Mouse (Mus musculus) liver, adult 2 months (tissue): ENCODE results near the gene Aldh18a1. TPM values are rescaled to one million over a fixed set of nuclear protein-coding genes. Genes with fewer than 3 reads are reported as not detected.

Experiments used
- DNase-seq: peaks from one replicate; pipeline ENCODE4 v3.0.0-alpha.2; 2011; ENCODE audit warnings: low read depth, low spot score; ENCODE audit errors: extremely low read depth
- H3K27ac ChIP-seq: fragments of 200-500 bp; replicated peaks from 2 replicates; pipeline ENCODE4 v1.5.1; 2012; ENCODE audit warnings: low read depth, mild to moderate bottlenecking, control low read depth, inconsistent platforms, low read length; ENCODE audit not compliant: insufficient read depth
- H3K27me3 ChIP-seq: fragments of 200-500 bp; 2 replicates; pipeline ENCODE4 v1.6.1; 2012; ENCODE audit warnings: mild to moderate bottlenecking, moderate library complexity, low read length, inconsistent platforms; ENCODE audit not compliant: control insufficient read depth, insufficient read depth
- H3K36me3 ChIP-seq: fragments of 200-500 bp; 2 replicates; pipeline ENCODE4 v1.6.1; 2012; ENCODE audit warnings: low read length, inconsistent platforms; ENCODE audit not compliant: control insufficient read depth, insufficient read depth
- H3K4me1 ChIP-seq: fragments of 200-500 bp; 2 replicates; pipeline ENCODE4 v1.6.1; 2011; ENCODE audit warnings: low read length; ENCODE audit not compliant: control insufficient read depth, insufficient read depth
- H3K4me3 ChIP-seq: fragments of 200-500 bp; 2 replicates; pipeline ENCODE4 v1.5.1; 2011; ENCODE audit warnings: low read depth, mild to moderate bottlenecking, control low read depth, low read length, moderate library complexity; ENCODE audit not compliant: insufficient read depth
- H3K79me2 ChIP-seq: fragments of 200-500 bp; 2 replicates; pipeline ENCODE4 v1.6.1; 2012; ENCODE audit warnings: inconsistent platforms, mild to moderate bottlenecking, low read length, moderate library complexity; ENCODE audit not compliant: control insufficient read depth, insufficient read depth
- H3K9ac ChIP-seq: fragments of 200-500 bp; 2 replicates; pipeline ENCODE4 v1.6.1; 2012; ENCODE audit warnings: low read depth, mild to moderate bottlenecking, control low read depth, inconsistent platforms, low read length
- CTCF ChIP-seq: fragments of 200-500 bp; IDR thresholded peaks from 2 replicates; pipeline ENCODE4 v1.5.1; 2011; ENCODE audit warnings: low read depth, low read length, control low read depth
- POLR2A ChIP-seq: fragments of 200-500 bp; IDR thresholded peaks from 2 replicates; pipeline ENCODE4 v1.6.1; 2011; ENCODE audit warnings: low read length, control low read depth; ENCODE audit not compliant: insufficient read depth; ENCODE audit errors: extremely low read depth
- WGBS: fragments of 180-500 bp; shearing (Covaris S2); methylation state at CpG from one replicate; pipeline ENCODE4 v1.1.7; 2018; 5-methylcytosine and 5-hydroxymethylcytosine counted together
- polyA plus RNA-seq: library from polyadenylated mRNA; depleted of rRNA; stranded (reverse); fragments of >200 nt; gene quantifications from 2 replicates; pipeline ENCODE4 v1.2.3, GENCODE M21; 2012
- total RNA-seq: library from RNA; depleted of rRNA; stranded (reverse); fragments of >200 nt; gene quantifications from 2 replicates; pipeline ENCODE4 v1.2.3, GENCODE M21; 2014

Aldh18a1 gene
- total and polyA plus RNA-seq, 2 experiments: 1.1 to 1.2 TPM

GRCm38 (mm10) chr19:40553014-40553789 is 35.1 kb downstream of the Aldh18a1 start:
- Histone ChIP-seq H3K27ac (no peak overlapping the region), H3K9ac (no peak overlapping the region), H3K4me1 (no peaks in the 10 kb centered on the region), H3K36me3 (no peaks in the 10 kb centered on the region), H3K4me3 (no peak overlapping the region), H3K79me2 (no peaks in the 10 kb centered on the region), H3K27me3 (no peaks in the 10 kb centered on the region)
- TF ChIP-seq CTCF: no peak
- TF ChIP-seq POLR2A: no peak
- WGBS: 91% methylated on average over 14 of the region's 14 CpGs
- DNase-seq: no peak

GRCm38 (mm10) chr19:40549516-40550135 is 38.6 kb downstream of the Aldh18a1 start:
- no peak for TF ChIP-seq CTCF
- no peak for TF ChIP-seq POLR2A
- no peaks in the 10 kb centered on the region for H3K27me3 ChIP-seq
- no peaks in the 10 kb centered on the region for H3K36me3 ChIP-seq
- H3K27ac ChIP-seq: no peak overlapping the region
- no peak overlapping the region for H3K9ac ChIP-seq
- no peaks in the 10 kb centered on the region for H3K4me1 ChIP-seq
- H3K79me2 ChIP-seq: no peaks in the 10 kb centered on the region
- 91% methylated on average over 6 of the region's 6 CpGs for WGBS
- no peak overlapping the region for H3K4me3 ChIP-seq
- DNase-seq: no peak

GRCm38 (mm10) chr19:40548796-40549515 is 39.3 kb downstream of the Aldh18a1 start:
- Histone ChIP-seq H3K9ac (no peak overlapping the region), H3K27me3 (no peaks in the 10 kb centered on the region), H3K27ac (no peak overlapping the region), H3K4me3 (no peak overlapping the region), H3K79me2 (no peaks in the 10 kb centered on the region), H3K36me3 (no peaks in the 10 kb centered on the region), H3K4me1 (no peaks in the 10 kb centered on the region)
- no peak for DNase-seq
- WGBS: 70% methylated on average over 5 of the region's 5 CpGs
- TF ChIP-seq POLR2A: no peak
- no peak for TF ChIP-seq CTCF

GRCm38 (mm10) chr19:40548386-40548785 is 39.9 kb downstream of the Aldh18a1 start:
- TF ChIP-seq POLR2A: no peak
- TF ChIP-seq CTCF: no peak
- H3K9ac ChIP-seq: no peak overlapping the region
- WGBS: 95% methylated on average over 6 of the region's 6 CpGs

GRCm38 (mm10) chr19:40544856-40545255 is 43.4 kb downstream of the Aldh18a1 start:
- peak; percentile 60 for DNase-seq
- no peak overlapping the region for H3K27ac ChIP-seq
- H3K4me3 ChIP-seq: no peak overlapping the region
- H3K9ac ChIP-seq: no peak overlapping the region
- 7% methylated on average over 3 of the region's 3 CpGs for WGBS
- peak; percentile 94 for TF ChIP-seq CTCF
- no peak for TF ChIP-seq POLR2A
- no peaks in the 10 kb centered on the region for H3K27me3 ChIP-seq
- H3K79me2 ChIP-seq: no peaks in the 10 kb centered on the region
- H3K4me1 ChIP-seq: peaks cover 2% of the 10 kb centered on the region; the same call in 1 of the 2 replicates
- H3K36me3 ChIP-seq: no peaks in the 10 kb centered on the region

More at GRCm38 (mm10) chr19:40548386-40548785, 39.9 kb downstream of the Aldh18a1 start:
- no peak for DNase-seq
- Histone ChIP-seq H3K4me3 (no peak overlapping the region), H3K4me1 (no peaks in the 10 kb centered on the region), H3K27me3 (no peaks in the 10 kb centered on the region), H3K27ac (no peak overlapping the region), H3K79me2 (no peaks in the 10 kb centered on the region), H3K36me3 (no peaks in the 10 kb centered on the region)
